In genomic region chr13:51793425-51793891, GRCm38 (mm10) we compare ENCODE assay signal across 8 mouse cellular contexts. TPM values are rescaled to one million over a fixed set of nuclear protein-coding genes. Genes with fewer than 3 reads are reported as not detected.
DNase-seq lines count a peak whose midpoint lies in the region; ATAC-seq and TF ChIP-seq lines count a peak whose summit lies in the region.

Gene Sema4d, minus strand, starts transcription at chr13:51793747.

- no peak for TF ChIP-seq CTCF in lung, postnatal 0 days (IDR thresholded peaks at IDR 0.05)

- peak; percentile 66 for ATAC-seq in forebrain, embryonic 15.5 days (replicated peaks)
- ATAC-seq in lung, postnatal 0 days = peak; percentile 63

- 2% methylated on average over 44 of the region's 52 CpGs for WGBS in forebrain, embryonic 15.5 days
- WGBS in hindbrain, embryonic 10.5 days = under 1% methylated on average over 52 of the region's 52 CpGs
- 2% methylated on average over 17 of the region's 52 CpGs for WGBS in lung, postnatal 0 days

- no peaks in the 10 kb centered on the region for H3K27me3 ChIP-seq in forebrain, embryonic 15.5 days
- peaks cover 47% of the 10 kb centered on the region for H3K27me3 ChIP-seq in hindbrain, embryonic 10.5 days (ENCODE audit: insufficient read depth, poor library complexity, severe bottlenecking)
- H3K27me3 ChIP-seq in lung, postnatal 0 days (replicated peaks; ENCODE audit: insufficient read depth, low read length) = peaks cover 6% of the 10 kb centered on the region; the same call in 1 of the 2 replicates

- peak within 1 kb of the TSS; percentile 96 for H3K4me2 ChIP-seq in forebrain, embryonic 15.5 days (replicated peaks)
- H3K4me2 ChIP-seq in lung, postnatal 0 days (replicated peaks; ENCODE audit: low read depth, low read length) = peak within 1 kb of the TSS; percentile 84

- H3K4me1 ChIP-seq in forebrain, embryonic 15.5 days = peaks cover 41% of the 10 kb centered on the region
- peaks cover 25% of the 10 kb centered on the region for H3K4me1 ChIP-seq in hindbrain, embryonic 10.5 days (replicated peaks)
- H3K4me1 ChIP-seq in lung, postnatal 0 days (ENCODE audit: insufficient read depth, low read depth, low read length) = peaks cover 6% of the 10 kb centered on the region; the same call in 1 of the 2 replicates

- H3K4me3 ChIP-seq in forebrain, embryonic 15.5 days = peak within 1 kb of the TSS; percentile 95
- peak within 1 kb of the TSS; percentile 87 for H3K4me3 ChIP-seq in hindbrain, embryonic 10.5 days
- H3K4me3 ChIP-seq in lung, postnatal 0 days (ENCODE audit: low read depth, low read length) = peak within 1 kb of the TSS; percentile 63

- peak within 1 kb of the TSS; percentile 74 for H3K27ac ChIP-seq in forebrain, embryonic 15.5 days (replicated peaks)
- H3K27ac ChIP-seq in hindbrain, embryonic 10.5 days = peak within 1 kb of the TSS; percentile 89
- H3K27ac ChIP-seq in lung, postnatal 0 days (ENCODE audit: low read length) = peak within 1 kb of the TSS; percentile 15; the same call in 1 of the 2 replicates

- H3K36me3 ChIP-seq in forebrain, embryonic 15.5 days = no peaks in the 10 kb centered on the region
- H3K36me3 ChIP-seq in hindbrain, embryonic 10.5 days = no peaks in the 10 kb centered on the region
- no peaks in the 10 kb centered on the region for H3K36me3 ChIP-seq in lung, postnatal 0 days (ENCODE audit: insufficient read depth, low read length)

- DNase-seq in MN1 (ENCODE audit: low spot score) = peak; percentile 85
- DNase-seq in cerebellum, adult 11 months = peak; percentile 74
- DNase-seq in hindbrain, embryonic 10.5 days (ENCODE audit: low spot score) = peak; percentile 59
- peak; percentile 51 for DNase-seq in layer of hippocampus, adult 9-11 months
- DNase-seq in lung, postnatal 0 days (ENCODE audit: low spot score) = peak; percentile 84
- peak; percentile 27 for DNase-seq in ovary, postnatal 14 days (ENCODE audit: low spot score)
- DNase-seq in thymus, postnatal 10 days (ENCODE audit: low spot score in 2 of 2) = peak; percentile 70 to 91

- no peak for TF ChIP-seq EP300 in lung, postnatal 0 days (IDR thresholded peaks at IDR 0.05)

- no peaks in the 10 kb centered on the region for H3K9me3 ChIP-seq in forebrain, embryonic 15.5 days
- H3K9me3 ChIP-seq in hindbrain, embryonic 10.5 days = no peaks in the 10 kb centered on the region
- H3K9me3 ChIP-seq in lung, postnatal 0 days (ENCODE audit: low read length) = no peaks in the 10 kb centered on the region

- H3K9ac ChIP-seq in forebrain, embryonic 15.5 days (replicated peaks) = peak within 1 kb of the TSS; percentile 92
- H3K9ac ChIP-seq in lung, postnatal 0 days (replicated peaks; ENCODE audit: low read depth) = peak within 1 kb of the TSS; percentile 51

RNA-seq across cellular contexts. Expression of gene Sema4d, which starts in this region (rescaled TPM):
- polyA plus RNA-seq in forebrain, embryonic 15.5 days (2015; fragmentation: Nextera tagmentation; extraction: Ambion mirVana) = 18.7 and 20.7 TPM in 2 replicates
- polyA plus RNA-seq in hindbrain, embryonic 10.5 days (2016; fragmentation: Nextera tagmentation; extraction: Ambion mirVana) = 5.9 and 7.5 TPM in 2 replicates
- 4.9 and 5.7 TPM in 2 replicates for polyA plus RNA-seq in lung, postnatal 0 days (2015; fragmentation: Nextera tagmentation; extraction: Ambion mirVana)

Comparison
In these comparisons a context has a peak if more than half of its experiments do, and no peak if none do; other contexts are left out.
1. Peak in every context shown above with its lines: DNase-seq, ATAC-seq, H3K4me3 ChIP-seq and H3K27ac ChIP-seq.
2. DNase-seq: peak in every context shown above with its lines; median percentile 85 in MN1; 84 in lung, postnatal 0 days; 80 in thymus, postnatal 10 days; 74 in cerebellum, adult 11 months; 59 in hindbrain, embryonic 10.5 days; 51 in layer of hippocampus, adult 9-11 months; 27 in ovary, postnatal 14 days.
3. H3K27ac ChIP-seq: peak in every context shown above with its lines; median percentile 89 in hindbrain, embryonic 10.5 days; 74 in forebrain, embryonic 15.5 days; 15 in lung, postnatal 0 days.